Mouse (Mus musculus) neutrophil, adult 59 days (primary cell): ENCODE data around the gene AL732309.1. TPM values are rescaled to one million over a fixed set of nuclear protein-coding genes. Genes with fewer than 3 reads are reported as not detected.

ENCODE experiments used
- total RNA-seq, 2 experiments: library from RNA; stranded (reverse); gene quantifications; 1 replicate in 1 of 2; 2 replicates in 1 of 2; pipeline ENCODE4 v1.2.4; 2023

AL732309.1 gene
- 1 to 10 TPM in 1 of 2 experiments, under 1 TPM in 1; 0.53 to 3.2 TPM for total RNA-seq

DNA sequence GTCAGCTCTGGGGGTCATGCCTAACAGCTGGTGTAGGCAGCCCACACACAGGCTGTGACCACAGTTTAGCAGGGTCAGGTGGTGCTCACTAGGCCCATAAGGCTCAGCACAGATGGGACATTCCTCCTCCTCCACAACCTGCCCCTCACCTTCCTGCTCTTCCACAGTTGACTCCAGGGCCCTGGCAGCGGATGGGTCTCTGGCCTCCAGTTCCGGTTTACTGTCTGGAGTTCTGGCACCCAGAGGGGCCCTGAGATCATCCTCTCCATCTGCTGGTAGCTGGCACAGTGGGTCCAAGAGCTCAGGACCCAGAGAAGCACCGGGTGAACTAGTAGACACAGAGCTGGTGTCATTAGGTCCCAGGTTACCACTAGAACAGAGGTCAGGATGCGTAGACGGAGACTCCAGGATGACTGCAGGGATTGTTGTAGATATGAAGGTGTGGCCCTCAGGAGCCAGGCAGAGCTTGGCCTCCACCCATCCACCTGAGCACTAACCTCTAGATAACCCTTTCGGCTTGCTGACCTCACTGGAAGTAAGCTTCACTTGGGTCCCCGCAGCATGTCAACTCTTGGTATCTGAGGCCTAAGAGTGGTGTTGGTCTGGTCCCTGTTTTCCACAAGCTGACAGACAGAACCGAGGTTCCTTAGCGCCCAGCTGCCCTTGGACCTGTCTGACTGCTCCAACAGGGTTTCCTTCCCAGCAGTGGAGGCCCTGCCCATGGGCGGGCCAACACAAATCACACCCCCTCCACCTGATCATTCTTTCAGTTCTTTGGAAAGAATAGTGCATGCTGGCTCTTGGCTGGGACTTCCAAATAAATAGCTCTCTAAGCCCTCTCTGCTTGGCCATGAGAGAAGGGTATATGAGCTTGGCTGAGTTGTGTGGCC lies at the start of gene AL732309.1:
Gene AL732309.1, minus strand, starts transcription at position 681 of the 890 bp plus-strand sequence.

DNA sequence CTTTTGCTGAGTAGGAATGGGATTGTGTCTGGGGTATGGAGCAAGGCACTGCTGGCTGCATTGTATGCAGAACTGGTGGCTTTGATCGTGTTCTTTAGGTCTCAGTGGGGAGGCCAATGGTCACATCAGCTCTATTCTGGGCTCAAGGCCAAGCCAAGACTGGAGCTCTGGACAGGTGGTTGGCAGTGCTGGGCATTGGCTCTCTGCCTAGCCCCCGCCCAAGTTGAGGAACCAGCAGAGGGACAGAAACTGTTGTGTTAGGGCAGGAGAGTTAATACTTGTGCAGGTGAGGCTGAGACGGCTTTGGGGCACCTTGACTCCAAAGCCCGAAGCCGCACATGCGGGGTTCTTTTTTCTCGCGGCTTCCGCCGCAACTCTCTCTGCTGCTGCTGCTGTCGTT lies 43.0 kb upstream of the AL732309.1 start, which contains the start of gene Lrrc26:
Gene Lrrc26, plus strand, starts transcription at position 265 of the 400 bp plus-strand sequence.

DNA sequence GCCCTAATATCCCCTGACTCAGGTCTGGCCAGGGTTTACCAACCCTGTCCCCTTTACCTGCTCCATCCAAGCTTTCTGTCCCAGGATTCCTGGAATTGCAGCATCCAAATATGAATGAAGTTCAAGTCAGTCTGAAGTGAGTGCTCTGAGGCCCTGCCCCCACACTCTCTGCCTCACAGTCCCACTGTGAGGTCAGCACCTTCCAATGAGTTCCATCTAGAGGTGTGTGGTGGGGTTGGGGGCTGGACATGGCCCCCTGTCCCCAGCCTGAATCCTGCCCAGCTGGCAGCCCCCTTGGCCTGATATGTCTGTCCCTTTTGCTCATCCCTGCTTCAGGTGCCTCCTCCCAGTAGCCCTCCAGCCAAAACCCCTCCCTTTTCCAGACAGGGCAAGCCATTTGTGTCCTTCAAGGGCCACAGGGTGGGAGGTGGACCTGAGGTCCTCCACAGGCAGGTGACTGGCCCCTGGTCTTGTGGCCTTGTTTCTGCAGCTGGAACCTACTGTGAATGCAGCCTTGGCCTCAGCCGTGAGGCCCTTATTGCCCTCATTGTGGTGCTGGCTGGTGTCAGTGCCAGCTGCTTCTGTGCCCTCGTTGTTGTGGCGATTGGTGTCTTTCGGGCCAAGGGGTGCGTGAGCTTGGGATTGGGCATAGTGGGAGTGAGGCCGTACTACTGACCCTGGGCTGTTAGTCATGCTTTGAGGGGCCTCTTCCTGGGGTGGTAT lies 41.4 kb upstream of the AL732309.1 start, which contains the start of gene Tmem210:
Gene Tmem210, plus strand, starts transcription at position 219 of the 723 bp plus-strand sequence.

DNA sequence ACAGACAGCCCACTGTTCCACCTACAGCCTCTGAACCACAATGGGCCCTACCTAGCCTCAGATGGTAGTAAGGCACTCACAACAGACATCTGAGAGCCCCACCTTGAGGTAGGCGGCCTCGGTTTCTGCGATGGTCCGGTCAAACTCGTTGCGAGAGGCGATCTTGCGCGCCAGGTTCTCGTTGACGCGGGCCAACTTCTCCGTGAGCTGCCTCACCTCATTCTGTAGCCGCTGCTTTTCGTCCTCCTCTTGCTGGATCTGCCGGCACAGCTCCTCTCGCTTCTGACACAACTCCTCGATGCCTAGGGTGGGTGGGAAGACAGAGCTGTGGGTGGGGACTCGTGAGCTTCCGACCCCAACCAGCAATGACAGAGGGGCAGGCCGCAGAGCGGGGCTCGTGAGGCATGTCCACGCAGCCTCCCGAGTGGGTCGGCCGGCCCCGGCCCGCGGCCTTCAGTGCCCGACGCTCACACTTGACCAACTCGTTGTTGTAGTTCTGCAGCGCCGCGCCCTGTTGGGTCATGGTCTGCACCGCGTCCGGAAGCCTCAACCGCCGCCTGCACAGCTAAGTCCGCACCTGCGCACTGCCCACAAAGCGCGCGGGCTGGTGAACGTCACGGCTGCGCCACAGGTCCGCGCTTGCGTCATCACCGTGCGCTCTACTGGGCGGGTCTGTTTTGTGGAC lies 25.3 kb upstream of the AL732309.1 start, which contains the start of the genes Ssna1 and Anapc2:
Gene Ssna1, minus strand, starts transcription at position 612 of the 685 bp plus-strand sequence.
Gene Anapc2, plus strand, starts transcription at position 652 of the 685 bp plus-strand sequence.

DNA sequence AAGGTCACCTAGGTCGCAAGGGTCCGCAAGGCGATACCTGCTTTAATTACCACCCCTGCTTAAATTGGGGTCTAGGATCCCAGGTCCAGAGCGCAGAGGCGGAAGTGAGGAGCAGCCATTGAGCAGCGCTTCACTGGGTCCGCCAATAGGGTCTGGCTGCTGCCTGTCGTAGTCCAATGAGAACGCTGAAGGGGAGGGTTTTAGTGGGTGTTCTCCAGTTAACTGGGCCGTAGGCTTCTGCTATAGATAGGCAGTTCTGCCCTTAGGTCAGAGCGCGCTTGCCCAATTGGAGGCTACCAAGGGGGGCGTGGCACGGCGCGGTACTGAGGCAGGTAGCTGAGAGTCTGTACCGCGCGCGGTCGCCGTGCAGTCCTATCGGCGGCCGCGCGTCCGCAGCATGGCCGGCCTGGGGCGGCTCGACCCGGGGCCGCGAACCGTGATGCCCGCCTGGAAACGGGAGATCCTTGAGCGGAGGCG lies 15.7 kb upstream of the AL732309.1 start, which contains the start of gene Tprn:
Gene Tprn, plus strand, starts transcription at position 328 of the 477 bp plus-strand sequence.

DNA sequence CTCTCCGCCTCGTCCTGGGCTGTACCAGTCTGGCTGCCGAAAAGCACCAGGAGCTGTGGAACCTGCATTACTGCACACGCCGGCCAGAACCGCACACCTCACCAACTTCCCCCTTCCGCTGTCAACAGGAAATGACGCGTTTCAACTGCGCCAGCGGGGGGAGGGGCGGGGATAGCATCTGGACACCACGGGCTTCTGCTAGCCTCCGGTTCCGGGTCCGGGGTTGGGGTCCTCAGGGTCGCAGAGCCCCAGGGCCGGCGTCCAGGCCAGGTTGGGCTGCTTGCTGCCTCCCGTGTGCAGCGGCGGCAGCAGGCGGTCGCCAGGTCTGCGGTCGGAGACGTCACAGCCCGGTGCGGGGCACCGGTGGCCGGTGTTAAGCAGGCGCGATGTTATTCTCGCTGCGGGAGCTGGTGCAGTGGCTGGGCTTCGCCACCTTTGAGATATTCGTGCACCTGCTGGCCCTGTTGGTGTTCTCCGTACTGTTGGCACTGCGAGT lies 8.7 kb upstream of the AL732309.1 start, which contains the start of gene Tmem203:
Gene Tmem203, plus strand, starts transcription at position 156 of the 496 bp plus-strand sequence.

DNA sequence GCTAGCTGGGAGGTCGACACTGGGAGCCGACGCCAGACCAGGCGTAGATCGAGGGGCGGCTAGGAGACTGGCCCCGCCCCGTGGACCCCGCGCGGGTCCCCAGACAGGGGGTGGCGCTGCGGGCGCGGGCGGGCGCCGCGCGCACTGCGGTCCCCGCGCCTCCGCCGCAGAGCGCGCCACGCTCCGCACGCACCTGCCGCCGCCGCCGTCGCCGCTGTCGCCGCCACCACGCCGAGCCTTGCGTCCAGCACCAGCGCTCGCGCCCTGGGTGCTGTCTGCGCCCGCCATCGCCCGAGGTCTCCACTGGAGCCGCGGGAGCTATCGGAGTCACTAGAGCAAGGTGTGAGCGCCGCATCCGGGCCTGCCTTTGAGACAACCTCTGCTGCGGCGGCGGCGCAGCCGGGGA lies 4.6 kb downstream of the AL732309.1 start, which contains the start of the genes Rnf208 and Cysrt1:
Gene Rnf208, plus strand, starts transcription at position 155 of the 406 bp plus-strand sequence.
Gene Cysrt1, minus strand, starts transcription at position 352 of the 406 bp plus-strand sequence.

DNA sequence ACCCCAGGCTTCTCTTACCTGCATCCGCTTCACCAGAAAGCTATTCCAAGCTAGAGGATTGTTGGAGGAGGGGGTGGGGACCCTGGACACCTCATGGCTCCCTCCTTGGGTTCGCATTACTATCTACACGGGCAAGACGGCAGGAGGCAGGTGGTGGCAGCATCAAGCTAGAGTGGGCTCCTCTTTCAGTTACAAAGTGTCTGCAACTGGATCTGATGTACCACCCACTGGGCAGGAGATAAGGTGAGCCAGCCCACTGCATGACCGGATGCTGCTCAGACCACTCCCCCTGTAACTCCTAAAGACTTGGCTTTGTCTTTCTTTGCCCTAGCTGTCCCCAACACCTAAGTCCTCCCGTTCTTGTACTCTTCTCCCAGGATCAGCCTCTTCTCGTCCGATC lies 10.0 kb downstream of the AL732309.1 start, which contains the start of gene Rnf224:
Gene Rnf224, minus strand, starts transcription at position 174 of the 400 bp plus-strand sequence.

DNA sequence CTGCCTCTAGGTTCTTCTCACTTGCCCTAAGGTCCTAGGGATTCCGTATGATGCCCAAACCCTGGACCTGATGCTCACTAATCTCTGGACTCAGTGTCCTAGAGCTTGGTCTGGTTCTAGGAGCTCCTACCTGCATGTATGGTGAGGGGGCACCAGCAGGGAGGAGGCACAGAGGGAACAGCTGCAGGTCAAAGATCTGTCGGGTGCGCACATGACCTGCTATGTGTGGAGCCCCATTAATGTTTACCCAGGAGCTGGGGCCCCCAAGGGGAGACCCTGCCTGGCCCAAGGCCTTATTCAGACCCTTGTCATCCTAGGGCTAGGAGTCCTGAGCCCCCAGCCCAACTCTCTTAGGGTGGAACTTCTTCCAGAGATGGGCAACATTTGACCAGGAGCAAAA lies 12.6 kb downstream of the AL732309.1 start, which contains the start of gene Slc34a3:
Gene Slc34a3, minus strand, starts transcription at position 315 of the 400 bp plus-strand sequence.

DNA sequence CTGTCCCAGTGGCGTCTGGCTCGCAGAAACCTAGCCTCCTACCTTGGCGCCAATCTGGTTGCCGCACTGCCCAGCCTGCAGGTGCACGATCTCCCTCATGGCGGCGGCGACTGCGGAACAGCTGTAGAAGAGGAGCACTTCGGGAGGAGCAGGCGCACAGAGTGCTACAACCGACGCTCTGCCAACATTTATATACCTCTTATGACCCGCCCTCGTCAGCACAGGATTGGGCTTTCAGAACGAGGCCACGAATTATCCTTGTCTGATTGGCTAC lies 22.2 kb downstream of the AL732309.1 start, which contains the start of gene Tubb4b:
Gene Tubb4b, minus strand, starts transcription at position 211 of the 274 bp plus-strand sequence.

DNA sequence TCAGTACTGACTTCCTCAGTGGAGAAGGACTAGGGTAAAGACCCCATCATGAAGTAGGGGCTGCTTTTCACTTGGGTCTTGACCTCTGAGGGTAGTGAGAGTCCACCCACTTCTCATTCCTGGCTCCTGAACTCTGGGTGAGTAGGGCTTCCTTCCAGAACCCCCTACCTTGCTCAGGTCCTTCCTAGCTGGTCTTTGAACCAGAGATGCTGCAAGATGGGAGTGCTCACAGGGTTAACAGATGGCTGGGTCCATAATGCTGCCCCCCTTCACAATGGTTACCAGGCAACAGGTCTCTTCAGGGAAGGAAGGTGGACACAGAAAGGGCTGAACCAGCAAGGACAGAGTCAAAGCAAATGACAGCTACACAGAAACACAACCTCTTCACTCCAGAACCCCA lies 28.2 kb downstream of the AL732309.1 start, which contains the start of gene Fam166a:
Gene Fam166a, plus strand, starts transcription at position 301 of the 400 bp plus-strand sequence.

DNA sequence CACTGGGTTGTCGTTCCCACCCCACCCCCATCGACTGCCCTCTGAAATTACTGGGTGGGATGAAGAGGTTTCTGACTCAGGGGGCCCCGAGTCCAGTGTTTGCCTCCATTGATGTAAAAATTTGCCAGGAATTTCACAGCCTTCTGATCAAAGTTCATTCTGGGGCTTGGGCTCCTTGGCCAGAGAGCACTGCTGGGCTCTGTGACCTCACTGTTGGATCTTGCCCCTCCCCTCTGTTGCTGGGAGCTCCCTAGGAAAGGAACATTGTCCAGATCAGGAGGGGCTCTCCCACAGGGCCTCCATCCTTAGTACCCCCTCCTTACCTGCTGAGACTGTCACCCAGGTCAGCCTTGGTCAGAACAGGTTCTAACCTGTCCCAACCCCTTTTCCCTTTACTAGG lies 32.2 kb downstream of the AL732309.1 start, which contains the start of gene Stpg3:
Gene Stpg3, minus strand, starts transcription at position 194 of the 400 bp plus-strand sequence.

DNA sequence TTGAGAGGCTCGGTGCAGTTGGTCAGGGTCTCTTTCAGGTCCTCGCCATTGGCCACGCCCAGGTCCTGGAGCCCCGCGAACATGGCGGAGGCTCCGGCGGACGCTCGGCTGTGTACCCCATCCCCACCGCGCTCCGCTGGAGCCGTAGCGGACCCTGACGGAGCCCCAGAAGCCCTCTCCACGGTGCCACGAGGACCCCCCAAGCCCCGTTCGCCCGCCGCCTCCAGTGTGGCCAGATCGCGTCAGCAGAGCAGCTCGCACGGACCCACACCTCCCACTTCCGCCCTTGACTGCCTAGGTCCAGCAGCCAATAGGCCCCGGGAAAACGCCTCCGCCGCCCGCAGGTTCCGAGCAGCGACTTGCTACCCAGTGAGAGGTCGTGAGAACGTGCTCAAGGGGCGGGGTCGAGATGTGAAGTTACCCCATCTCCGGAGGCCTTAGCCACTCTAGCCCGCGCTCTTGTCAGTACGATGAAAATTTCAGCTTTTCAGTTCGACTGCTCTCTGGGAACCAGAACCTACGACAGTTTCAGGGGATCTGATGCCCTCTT lies 35.5 kb downstream of the AL732309.1 start, which contains the start of gene Nelfb:
Gene Nelfb, minus strand, starts transcription at position 369 of the 550 bp plus-strand sequence.

DNA sequence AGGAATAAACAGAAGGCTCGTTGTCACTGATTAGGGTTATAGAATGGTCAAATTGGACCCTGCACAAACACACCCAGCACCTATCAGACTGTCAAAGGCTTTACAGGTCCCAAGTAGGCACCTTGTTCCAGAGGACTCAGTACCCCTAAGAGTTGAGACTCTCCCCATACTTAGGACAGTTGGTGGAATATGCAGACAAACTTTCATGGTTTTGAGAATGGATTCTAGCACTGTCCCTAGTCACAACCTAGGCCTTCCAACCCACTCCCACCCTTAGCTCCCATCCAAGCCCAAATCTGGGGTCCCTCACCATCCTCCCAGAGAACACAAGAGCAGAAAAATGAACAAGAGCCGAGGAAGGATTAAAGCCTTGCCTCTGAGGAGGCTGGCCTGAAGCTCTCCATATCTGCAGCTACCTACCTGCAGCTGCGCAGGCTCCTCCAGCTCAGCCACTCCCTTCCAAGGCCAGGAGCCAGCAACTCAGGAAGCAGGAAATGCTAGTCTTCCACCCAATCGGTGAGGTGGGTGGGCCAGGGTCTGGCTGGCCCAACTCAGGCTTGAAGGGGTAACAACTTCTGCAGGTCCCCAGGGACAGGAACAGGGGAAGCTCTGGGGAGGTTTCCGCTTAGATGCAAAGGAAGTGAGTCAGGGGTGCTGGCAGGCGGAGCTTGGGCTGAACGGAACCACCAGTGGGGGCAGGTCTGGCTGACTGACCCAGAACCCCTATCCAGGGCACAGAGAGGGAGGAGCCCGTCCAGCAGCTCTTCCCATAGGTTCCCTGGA lies 50.3 kb downstream of the AL732309.1 start, which contains the start of gene Tor4a:
Gene Tor4a, minus strand, starts transcription at position 715 of the 783 bp plus-strand sequence.

Other genes starting within 250 kb of the AL732309.1 start
- gene Nsmf, start 192.5 kb downstream of the AL732309.1 start, total RNA-seq, result 10 to 100 TPM; 14.5 to 19.9 TPM
- gene Entpd8, start 166.6 kb downstream of the AL732309.1 start, total RNA-seq, result not detected
- not detected for gene Noxa1, start 151.7 kb downstream of the AL732309.1 start, total RNA-seq
- under 1 TPM; 0.57 to 0.73 TPM for gene Nrarp, start 66.1 kb downstream of the AL732309.1 start, total RNA-seq
- gene Tor4a, start 50.0 kb downstream of the AL732309.1 start, total RNA-seq, result 10 to 100 TPM; 39.0 to 42.5 TPM
- gene Nelfb, start 35.4 kb downstream of the AL732309.1 start, total RNA-seq, result 10 to 100 TPM; 46.2 to 55.8 TPM
- gene Stpg3, start 32.2 kb downstream of the AL732309.1 start, total RNA-seq, result under 1 TPM; 0.29 to 0.40 TPM
- gene Fam166a, start 28.1 kb downstream of the AL732309.1 start, total RNA-seq, result not detected
- gene Tubb4b, start 22.2 kb downstream of the AL732309.1 start, total RNA-seq, result 100 to 1,000 TPM; 254 to 279 TPM
- gene Slc34a3, start 12.5 kb downstream of the AL732309.1 start, total RNA-seq, result not detected
- not detected for gene Rnf224, start 10.1 kb downstream of the AL732309.1 start, total RNA-seq
- under 1 TPM in 1 of 2 experiments, not detected in 1; 0.29 TPM for gene Rnf208, start 4.6 kb downstream of the AL732309.1 start, total RNA-seq
- not detected for gene Cysrt1, start 4.4 kb downstream of the AL732309.1 start, total RNA-seq
- gene Tmem203, start 8.6 kb upstream of the AL732309.1 start, total RNA-seq, result 10 to 100 TPM; 17.8 to 19.1 TPM
- gene Tprn, start 15.8 kb upstream of the AL732309.1 start, total RNA-seq, result 10 to 100 TPM; 12.7 to 14.6 TPM
- 10 to 100 TPM; 60.4 to 61.5 TPM for gene Ssna1, start 25.6 kb upstream of the AL732309.1 start, total RNA-seq
- 10 to 100 TPM; 79.1 to 82.3 TPM for gene Anapc2, start 25.6 kb upstream of the AL732309.1 start, total RNA-seq
- gene Tmem210, start 41.3 kb upstream of the AL732309.1 start, total RNA-seq, result not detected
- not detected for gene Lrrc26, start 43.1 kb upstream of the AL732309.1 start, total RNA-seq
- not detected for gene Grin1, start 72.3 kb upstream of the AL732309.1 start, total RNA-seq
- 10 to 100 TPM; 39.8 to 46.7 TPM for gene Man1b1, start 85.5 kb upstream of the AL732309.1 start, total RNA-seq
- gene Dpp7, start 109.5 kb upstream of the AL732309.1 start, total RNA-seq, result 10 to 100 TPM; 11.1 to 21.8 TPM
- gene Uap1l1, start 118.8 kb upstream of the AL732309.1 start, total RNA-seq, result 10 to 100 TPM; 30.5 to 36.8 TPM
- 10 to 100 TPM in 1 of 2 experiments, 1 to 10 TPM in 1; 9.1 to 11.3 TPM for gene Sapcd2, start 125.5 kb upstream of the AL732309.1 start, total RNA-seq
- gene Entpd2, start 149.0 kb upstream of the AL732309.1 start, total RNA-seq, result not detected
- gene Npdc1, start 152.5 kb upstream of the AL732309.1 start, total RNA-seq, result not detected
- 10 to 100 TPM; 16.2 to 20.1 TPM for gene Fut7, start 176.4 kb upstream of the AL732309.1 start, total RNA-seq
- gene Abca2, start 181.8 kb upstream of the AL732309.1 start, total RNA-seq, result 10 to 100 TPM; 17.7 to 22.9 TPM
- gene Clic3, start 210.0 kb upstream of the AL732309.1 start, total RNA-seq, result not detected
- gene Paxx, start 214.2 kb upstream of the AL732309.1 start, total RNA-seq, result 10 to 100 TPM; 44.7 to 53.4 TPM
- not detected for gene Ptgds, start 223.2 kb upstream of the AL732309.1 start, total RNA-seq
- gene Lcn12, start 247.0 kb upstream of the AL732309.1 start, total RNA-seq, result not detected